Mouse (Mus musculus): Measurements from ENCODE around the gene Fam83d. TPM values are rescaled to one million over a fixed set of nuclear protein-coding genes. Genes with fewer than 3 reads are reported as not detected.

The Fam83d gene
- 9.7 and 11.0 TPM in 2 replicates for polyA plus RNA-seq (2015; fragmentation: Nextera tagmentation; extraction: Ambion mirVana)

DNA sequence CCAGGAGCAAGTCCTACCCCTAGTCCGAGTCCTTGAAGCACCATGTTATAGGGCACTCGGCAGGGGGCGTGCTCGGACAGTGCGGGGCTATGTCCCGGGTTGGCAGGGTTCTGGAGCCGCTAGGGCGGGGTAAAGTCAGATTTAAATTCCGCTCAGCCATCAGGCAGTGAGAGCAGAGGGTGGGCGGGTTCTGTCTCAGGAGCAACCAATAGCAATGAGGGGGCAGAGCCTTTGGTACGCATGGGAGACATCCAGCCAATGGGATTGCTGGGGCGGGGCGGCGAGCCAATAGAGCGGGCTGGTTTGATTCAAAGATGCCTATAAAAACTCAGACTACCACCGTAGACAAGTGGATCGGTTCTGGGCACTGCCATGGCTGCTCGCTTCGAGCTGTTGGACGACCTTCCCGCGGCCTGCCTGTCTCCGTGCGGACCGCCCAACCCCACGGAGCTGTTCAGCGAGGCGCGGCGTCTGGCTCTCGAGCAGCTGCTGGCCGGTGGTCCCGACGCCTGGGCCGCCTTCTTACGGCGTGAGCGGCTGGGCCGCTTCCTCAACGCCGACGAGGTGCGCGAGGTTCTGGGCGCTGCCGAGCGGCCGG is at the start of gene Fam83d:
TSS of gene Fam83d (plus strand) at position 352 of the 598 bp plus-strand sequence.
- peak; percentile 99 for ATAC-seq (ENCODE audit: low FRiP score)
- Histone ChIP-seq H3K9ac (peak within 1 kb of the TSS; percentile 71), H3K27ac (no peak within 1 kb of the TSS), H3K4me3 (peak within 1 kb of the TSS; percentile 62), H3K4me1 (replicated peaks) (peaks cover 46% of the 10 kb centered on the region), H3K4me2 (peak within 1 kb of the TSS; percentile 99), H3K9me3 (no peaks in the 10 kb centered on the region), H3K27me3 (no peaks in the 10 kb centered on the region), H3K36me3 (no peaks in the 10 kb centered on the region)
- under 1% methylated on average over 48 of the region's 48 CpGs for WGBS

DNA sequence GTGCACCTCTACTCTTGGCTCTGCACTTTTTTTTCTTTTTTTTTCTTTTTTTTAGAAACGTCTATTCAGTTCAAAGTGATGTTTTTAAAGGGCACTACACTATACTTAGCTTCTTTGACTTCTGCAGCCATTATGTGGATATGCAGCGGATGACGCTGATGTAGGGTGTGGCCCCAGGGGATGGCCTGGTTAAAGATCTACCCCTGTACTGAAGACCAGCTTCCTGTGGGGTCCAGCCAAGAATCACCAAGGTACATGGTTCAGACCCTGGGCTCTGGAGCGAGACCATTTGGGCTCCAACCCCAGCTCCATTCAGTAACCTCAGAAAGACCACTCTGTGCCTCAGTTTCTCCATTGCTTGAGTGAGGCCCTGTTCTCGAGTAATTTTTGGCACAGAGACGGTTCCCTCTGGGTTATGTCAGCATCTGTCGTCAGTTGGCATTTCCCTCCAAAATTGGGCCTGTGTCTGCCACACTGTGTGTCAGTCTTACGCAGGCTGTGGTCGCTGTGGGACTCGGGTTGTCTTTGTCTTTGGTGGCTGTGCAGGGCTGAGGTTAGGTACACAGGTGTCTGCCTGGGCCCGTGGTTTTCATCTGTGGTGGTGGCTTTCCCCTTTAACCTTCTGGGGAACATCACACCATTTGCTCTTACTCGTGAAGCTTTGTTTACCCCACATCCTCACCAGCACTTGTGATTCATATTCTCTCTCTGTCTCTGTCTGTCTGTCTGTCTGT is 48.9 kb upstream of the Fam83d start:
- no peak overlapping the region for H3K4me2 ChIP-seq
- 89% methylated on average over 12 of the region's 12 CpGs for WGBS
- H3K27me3 ChIP-seq: no peaks in the 10 kb centered on the region
- no peak for ATAC-seq (ENCODE audit: low FRiP score)
- no peak overlapping the region for H3K27ac ChIP-seq
- H3K4me3 ChIP-seq: no peak overlapping the region
- peaks cover 28% of the 10 kb centered on the region for H3K4me1 ChIP-seq (replicated peaks)
- H3K36me3 ChIP-seq: no peaks in the 10 kb centered on the region
- no peak overlapping the region for H3K9ac ChIP-seq
- no peaks in the 10 kb centered on the region for H3K9me3 ChIP-seq

DNA sequence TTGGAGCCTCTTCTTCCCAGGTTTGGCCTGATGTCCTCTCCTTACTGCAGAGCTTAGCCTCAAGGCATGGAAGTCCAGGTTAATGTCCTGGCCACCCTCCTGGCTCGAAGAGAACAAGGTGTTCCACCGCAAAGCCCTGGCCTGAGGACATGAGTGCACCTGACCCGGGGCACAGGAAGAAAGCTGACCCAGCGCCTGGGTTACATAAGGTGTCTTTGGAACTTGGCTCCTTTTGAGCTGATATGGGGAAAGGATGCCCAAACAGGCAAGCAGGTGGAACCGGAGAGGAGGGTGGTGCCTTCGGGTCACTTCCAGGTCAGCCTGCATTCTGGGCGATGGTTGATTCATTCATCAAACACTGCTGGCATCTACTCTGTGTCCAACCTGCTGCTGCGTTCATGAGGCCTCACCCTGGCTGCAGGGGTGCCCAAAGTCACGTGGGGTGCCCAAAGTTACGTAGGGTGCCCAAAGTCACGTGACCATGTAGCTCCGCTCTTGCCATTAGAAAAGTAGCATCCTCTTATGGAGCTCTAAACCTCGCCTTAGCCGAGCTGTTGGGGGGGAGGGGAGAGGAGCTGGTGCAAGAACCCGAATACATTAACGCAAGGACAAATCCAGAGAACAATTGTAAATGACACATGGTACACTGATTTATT is 47.0 kb upstream of the Fam83d start:
- Histone ChIP-seq H3K27me3 (no peaks in the 10 kb centered on the region), H3K36me3 (no peaks in the 10 kb centered on the region), H3K9ac (no peak overlapping the region), H3K4me1 (replicated peaks) (peaks cover 25% of the 10 kb centered on the region), H3K9me3 (no peaks in the 10 kb centered on the region), H3K4me2 (no peak overlapping the region), H3K27ac (no peak overlapping the region), H3K4me3 (no peak overlapping the region)
- no peak for ATAC-seq (ENCODE audit: low FRiP score)
- WGBS: 68% methylated on average over 16 of the region's 16 CpGs

DNA sequence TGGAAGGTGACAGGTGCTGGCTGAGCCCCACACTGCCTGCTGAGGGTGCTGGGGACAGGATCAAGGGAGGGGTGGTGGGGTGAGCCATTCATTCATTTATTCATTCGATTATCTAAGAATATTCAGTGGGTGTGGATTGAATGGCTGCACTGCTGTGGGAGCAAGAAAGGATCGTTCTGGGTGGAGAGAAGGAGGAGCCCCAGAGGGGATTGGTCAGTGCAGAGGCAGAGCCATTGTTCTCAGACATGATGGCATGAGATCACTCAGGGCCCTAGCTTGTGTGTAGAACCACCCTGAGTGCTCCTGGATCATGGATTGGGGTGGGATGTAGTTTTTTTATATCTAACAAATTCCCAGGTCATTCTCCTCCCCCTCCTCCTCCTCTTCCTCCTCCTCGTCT is 46.4 kb upstream of the Fam83d start:
- Histone ChIP-seq H3K4me2 (no peak overlapping the region), H3K4me3 (no peak overlapping the region), H3K27me3 (no peaks in the 10 kb centered on the region), H3K9me3 (no peaks in the 10 kb centered on the region), H3K9ac (no peak overlapping the region), H3K36me3 (no peaks in the 10 kb centered on the region), H3K27ac (no peak overlapping the region), H3K4me1 (replicated peaks) (peaks cover 18% of the 10 kb centered on the region)
- 46% methylated on average over 3 of the region's 3 CpGs for WGBS
- ATAC-seq (ENCODE audit: low FRiP score): no peak

DNA sequence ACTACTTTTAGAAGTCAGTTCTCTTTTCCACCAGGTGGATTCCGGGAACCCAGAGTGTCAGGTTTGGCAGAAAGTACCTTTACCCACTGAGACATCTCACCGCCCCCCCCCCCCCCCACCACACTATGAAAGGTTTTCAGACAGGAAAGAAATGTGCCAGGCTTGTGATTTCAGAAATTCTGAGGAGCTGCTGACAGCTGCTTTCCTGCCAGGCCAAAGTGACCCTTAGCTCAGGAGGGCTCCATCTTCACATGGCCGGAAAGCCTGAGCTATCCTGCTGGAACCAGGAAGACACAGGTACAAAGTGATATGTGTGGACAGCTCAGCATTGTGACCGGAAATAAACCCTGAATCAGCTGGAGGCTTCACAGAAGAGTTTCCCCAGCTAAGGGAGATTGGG is 45.8 kb upstream of the Fam83d start:
- 91% methylated on average over 4 of the region's 4 CpGs for WGBS
- Histone ChIP-seq H3K36me3 (no peaks in the 10 kb centered on the region), H3K27ac (no peak overlapping the region), H3K4me2 (no peak overlapping the region), H3K4me1 (replicated peaks) (peaks cover 18% of the 10 kb centered on the region), H3K9ac (no peak overlapping the region), H3K4me3 (no peak overlapping the region), H3K9me3 (no peaks in the 10 kb centered on the region), H3K27me3 (no peaks in the 10 kb centered on the region)
- no peak for ATAC-seq (ENCODE audit: low FRiP score)

DNA sequence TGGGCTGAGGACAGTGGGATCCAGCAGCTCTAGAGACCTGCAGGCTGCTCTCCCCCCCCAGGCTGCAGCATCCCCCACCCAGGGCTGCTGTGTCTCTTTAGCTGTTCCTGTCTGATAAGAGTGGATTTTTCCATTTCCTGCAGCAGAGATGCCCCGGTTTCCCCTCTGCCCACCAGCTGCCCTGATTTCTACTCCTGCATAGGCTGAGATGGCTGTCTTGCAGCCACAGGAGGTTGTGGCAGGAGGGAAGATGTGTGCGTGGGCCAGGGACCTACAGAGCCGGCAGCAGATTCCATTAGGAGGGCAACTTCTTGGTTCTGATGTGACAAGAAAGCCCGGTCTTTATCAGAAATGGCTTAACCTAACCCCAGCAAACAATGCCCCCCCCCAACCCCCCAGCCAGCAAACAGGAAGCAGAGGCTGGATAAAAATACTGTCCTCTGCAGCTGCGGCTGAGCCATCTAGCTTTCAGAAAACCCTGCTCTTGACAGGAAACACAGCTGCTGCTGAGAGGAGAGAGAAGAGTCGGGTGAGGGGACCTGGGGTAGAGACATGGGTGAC is 44.8 kb upstream of the Fam83d start:
- WGBS: 60% methylated on average over 6 of the region's 6 CpGs
- peak overlapping the region; percentile 12; the same call in 1 of the 2 replicates for H3K27ac ChIP-seq
- peaks cover 18% of the 10 kb centered on the region for H3K4me1 ChIP-seq (replicated peaks)
- H3K9me3 ChIP-seq: no peaks in the 10 kb centered on the region
- ATAC-seq (ENCODE audit: low FRiP score): no peak
- H3K27me3 ChIP-seq: no peaks in the 10 kb centered on the region
- no peaks in the 10 kb centered on the region for H3K36me3 ChIP-seq
- H3K4me3 ChIP-seq: no peak overlapping the region
- no peak overlapping the region for H3K4me2 ChIP-seq
- no peak overlapping the region; the same call in 1 of the 2 replicates for H3K9ac ChIP-seq

DNA sequence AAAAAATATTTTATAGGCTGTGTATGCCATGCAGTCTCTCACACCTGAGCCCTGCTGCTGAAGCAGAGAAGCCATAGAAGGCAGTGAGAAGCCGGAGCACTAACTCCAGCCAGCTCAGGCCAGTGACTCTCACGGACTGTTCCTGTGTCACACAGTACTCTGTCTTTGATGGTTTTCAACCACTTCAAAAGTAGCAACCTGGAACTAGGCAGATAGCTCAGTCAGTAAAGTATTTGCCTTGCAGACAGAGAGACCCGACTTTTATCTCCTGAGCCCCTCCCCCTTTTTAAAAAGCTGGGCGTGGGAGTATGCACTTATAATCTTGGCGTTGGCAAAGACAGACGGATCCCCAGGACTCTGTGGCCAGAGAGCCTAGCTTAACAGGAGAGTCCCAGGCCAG is 44.1 kb upstream of the Fam83d start:
- ATAC-seq (ENCODE audit: low FRiP score): no peak
- WGBS: 52% methylated on average over 6 of the region's 6 CpGs

DNA sequence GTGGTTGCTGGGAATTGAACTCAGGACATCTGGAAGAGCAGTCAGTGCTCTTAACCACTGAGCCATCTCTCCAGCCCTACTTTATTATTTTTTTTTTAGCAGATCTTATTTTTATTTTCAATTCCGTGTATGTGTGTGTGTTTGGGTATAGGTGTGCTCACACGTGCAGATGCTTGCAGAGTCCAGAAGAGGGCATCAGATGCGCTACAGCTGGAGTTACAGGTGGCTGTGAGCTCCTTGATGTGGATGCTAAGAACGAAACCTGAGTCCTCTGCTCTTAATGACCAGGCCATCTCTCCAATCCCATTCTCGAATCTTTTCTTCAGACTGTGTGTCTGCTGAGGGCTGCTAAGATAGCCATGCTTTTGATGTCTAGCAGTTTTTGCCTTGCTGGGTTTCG is 41.6 kb upstream of the Fam83d start:
- no peaks in the 10 kb centered on the region for H3K27me3 ChIP-seq
- H3K9me3 ChIP-seq: no peaks in the 10 kb centered on the region
- H3K27ac ChIP-seq: no peak overlapping the region
- ATAC-seq (ENCODE audit: low FRiP score): no peak
- H3K4me1 ChIP-seq (replicated peaks): peaks cover 14% of the 10 kb centered on the region
- no peak overlapping the region for H3K9ac ChIP-seq
- WGBS: 71% methylated on average over 6 of the region's 6 CpGs
- H3K4me3 ChIP-seq: no peak overlapping the region
- H3K36me3 ChIP-seq: no peaks in the 10 kb centered on the region
- no peak overlapping the region for H3K4me2 ChIP-seq

More for the DNA sequence above, 44.1 kb upstream of the Fam83d start:
- Histone ChIP-seq H3K9me3 (no peaks in the 10 kb centered on the region), H3K4me3 (no peak overlapping the region), H3K9ac (no peak overlapping the region), H3K27me3 (no peaks in the 10 kb centered on the region), H3K4me2 (no peak overlapping the region), H3K4me1 (replicated peaks) (peaks cover 18% of the 10 kb centered on the region), H3K27ac (no peak overlapping the region), H3K36me3 (no peaks in the 10 kb centered on the region)

DNA sequence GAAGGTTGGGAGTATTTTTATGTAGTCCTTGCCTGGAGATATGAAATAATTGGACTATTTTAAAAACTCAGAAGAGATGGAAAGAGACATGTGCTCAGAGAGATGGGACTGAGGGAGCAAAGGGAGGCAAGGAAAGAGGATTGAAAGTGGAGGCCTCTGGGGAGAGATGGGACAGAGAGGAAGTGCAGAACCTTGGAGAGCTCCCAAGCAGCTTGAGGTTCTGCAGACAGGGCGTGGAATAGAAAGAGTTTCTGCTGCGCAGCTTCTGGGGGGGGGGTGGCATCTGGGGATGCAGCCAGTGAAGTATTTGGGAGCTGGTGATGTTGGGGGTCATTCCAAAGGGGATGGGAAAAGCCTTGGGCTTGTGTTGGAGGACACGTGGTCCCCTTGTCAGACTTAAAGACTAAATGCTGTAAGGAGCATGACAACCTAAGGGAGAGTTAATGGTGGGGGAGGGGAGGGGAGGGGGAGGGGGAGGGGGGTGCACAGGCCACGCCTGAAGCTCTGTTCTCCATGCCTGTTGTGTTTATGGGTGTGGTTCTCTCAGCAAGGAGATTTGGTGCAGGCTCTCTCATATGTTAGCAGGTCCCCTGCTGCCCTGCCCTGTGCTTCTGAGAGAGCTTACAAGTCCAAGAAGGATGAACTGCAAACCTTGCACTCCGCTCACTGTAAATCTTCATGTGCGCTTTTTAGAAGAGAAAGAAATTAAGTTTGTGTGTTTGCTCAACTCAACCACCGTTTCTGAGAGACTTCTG is 39.7 kb upstream of the Fam83d start:
- Histone ChIP-seq H3K9ac (no peak overlapping the region), H3K4me3 (no peak overlapping the region), H3K9me3 (no peaks in the 10 kb centered on the region), H3K27ac (no peak overlapping the region), H3K4me2 (no peak overlapping the region), H3K36me3 (no peaks in the 10 kb centered on the region), H3K4me1 (replicated peaks) (peaks cover 3% of the 10 kb centered on the region; the same call in 1 of the 2 replicates), H3K27me3 (no peaks in the 10 kb centered on the region)
- no peak for ATAC-seq (ENCODE audit: low FRiP score)
- WGBS: 48% methylated on average over 7 of the region's 7 CpGs

DNA sequence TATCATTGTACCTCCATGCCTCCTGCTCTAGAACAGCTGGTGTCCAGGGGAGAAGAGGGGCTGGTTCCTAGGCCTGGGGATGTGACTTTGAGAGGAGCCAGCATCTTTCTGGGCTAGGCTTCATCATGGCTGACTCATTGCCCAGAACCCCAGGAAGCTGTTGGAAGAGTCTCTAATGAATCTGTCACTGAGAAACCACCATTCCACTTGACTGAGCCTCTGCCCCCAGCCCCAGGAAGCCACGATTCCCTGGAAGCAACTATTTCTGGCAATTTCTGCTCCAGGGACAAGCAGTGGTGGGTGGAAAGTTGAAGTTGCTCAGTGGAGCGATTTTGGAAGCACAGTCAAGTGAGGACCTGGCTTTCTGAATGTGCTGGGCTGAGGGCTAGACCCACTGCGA is 37.0 kb upstream of the Fam83d start:
- WGBS: 67% methylated on average over 3 of the region's 3 CpGs
- H3K4me3 ChIP-seq: no peak overlapping the region
- H3K9me3 ChIP-seq: no peaks in the 10 kb centered on the region
- no peak for ATAC-seq (ENCODE audit: low FRiP score)
- H3K4me2 ChIP-seq: no peak overlapping the region
- H3K27ac ChIP-seq: no peak overlapping the region
- H3K4me1 ChIP-seq (replicated peaks): peaks cover 3% of the 10 kb centered on the region; the same call in 1 of the 2 replicates
- H3K36me3 ChIP-seq: no peaks in the 10 kb centered on the region
- H3K9ac ChIP-seq: no peak overlapping the region
- H3K27me3 ChIP-seq: no peaks in the 10 kb centered on the region

DNA sequence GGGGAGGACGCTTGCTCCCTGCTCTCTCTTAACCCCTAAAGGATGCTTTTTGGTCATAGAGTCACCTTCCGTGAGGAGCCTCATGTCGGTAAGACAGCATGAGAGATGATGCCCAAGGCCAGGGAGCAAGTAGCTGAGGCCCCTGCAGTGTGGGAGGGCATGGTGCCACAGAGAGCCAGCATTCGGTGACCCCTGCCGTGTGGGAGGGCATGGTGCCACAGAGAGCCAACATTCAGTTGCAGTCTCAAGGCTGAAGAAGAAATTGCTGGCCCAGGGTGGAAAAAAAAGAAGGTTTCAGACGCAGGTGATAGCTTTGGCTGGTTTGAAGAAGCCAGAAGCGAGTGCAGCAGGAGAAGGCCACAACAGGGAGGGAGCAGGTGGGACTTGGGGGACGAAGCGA is 35.4 kb upstream of the Fam83d start:
- WGBS: 92% methylated on average over 9 of the region's 9 CpGs
- no peak overlapping the region for H3K9ac ChIP-seq

DNA sequence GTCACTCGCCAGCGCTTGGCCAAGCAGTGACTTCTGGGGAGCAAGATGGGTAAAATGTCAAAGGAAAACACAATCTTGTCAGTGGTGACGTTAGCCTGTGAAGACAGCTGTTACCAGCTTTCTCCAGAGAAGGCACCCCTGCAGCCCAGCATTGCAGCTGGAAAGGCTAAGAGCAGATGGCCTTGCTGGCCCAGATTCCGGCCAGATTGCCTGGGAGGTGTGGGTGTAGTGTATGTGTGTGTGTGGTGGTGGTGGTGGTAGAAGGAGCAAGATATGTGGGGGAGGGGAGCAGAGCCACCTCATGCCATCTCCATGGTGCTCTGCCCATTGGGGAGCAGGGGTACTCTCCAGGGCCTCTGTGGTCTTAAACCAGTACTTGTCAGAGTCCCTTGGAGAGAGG is 34.8 kb upstream of the Fam83d start:
- H3K4me3 ChIP-seq: no peak overlapping the region
- no peak for ATAC-seq (ENCODE audit: low FRiP score)
- no peaks in the 10 kb centered on the region for H3K36me3 ChIP-seq
- H3K9me3 ChIP-seq: no peaks in the 10 kb centered on the region
- H3K27ac ChIP-seq: no peak overlapping the region
- WGBS: 85% methylated on average over 4 of the region's 4 CpGs
- H3K27me3 ChIP-seq: no peaks in the 10 kb centered on the region
- no peak overlapping the region for H3K9ac ChIP-seq
- H3K4me1 ChIP-seq (replicated peaks): peaks cover 3% of the 10 kb centered on the region; the same call in 1 of the 2 replicates
- H3K4me2 ChIP-seq: no peak overlapping the region

More for the DNA sequence above, 35.4 kb upstream of the Fam83d start:
- Histone ChIP-seq H3K4me2 (no peak overlapping the region), H3K27ac (no peak overlapping the region), H3K9me3 (no peaks in the 10 kb centered on the region), H3K4me1 (replicated peaks) (peaks cover 3% of the 10 kb centered on the region; the same call in 1 of the 2 replicates), H3K27me3 (no peaks in the 10 kb centered on the region), H3K4me3 (no peak overlapping the region), H3K36me3 (no peaks in the 10 kb centered on the region)
- no peak for ATAC-seq (ENCODE audit: low FRiP score)

Data from hindbrain, embryonic 13.5 days (tissue).